Comparison of ENCODE assay signal across 28 mouse cellular contexts in the genomic region with DNA sequence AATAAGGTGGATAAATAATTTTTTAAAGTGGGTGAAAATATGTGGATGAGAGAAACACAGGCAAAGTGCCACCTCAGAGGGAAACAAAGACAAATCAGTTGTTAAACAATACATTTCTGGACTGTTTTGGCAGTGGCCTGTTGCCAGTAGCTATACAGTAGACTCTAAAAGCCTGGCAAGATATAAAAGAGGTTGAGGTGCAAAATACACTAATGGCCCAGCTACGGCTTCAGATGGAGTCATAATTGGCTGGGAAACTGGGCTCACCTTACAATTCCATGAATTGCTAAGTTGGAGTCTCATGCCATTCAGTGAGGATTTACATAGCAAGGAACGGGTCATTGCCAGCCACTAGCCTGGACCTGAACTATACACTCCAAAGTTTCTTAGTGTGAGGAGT.
DNase-seq lines count a peak whose midpoint lies in the region; ATAC-seq and TF ChIP-seq lines count a peak whose summit lies in the region.
"Had no signal": no experiment of that assay in that cellular context is flagged by ENCODE, and none has a peak within 500 bp of the region (broad histone marks: within the 10 kb centered on the region; RNA-seq: fewer than 3 reads in every experiment).

No protein-coding gene starts in this region.

- peaks cover 15% of the 10 kb centered on the region; the same call in 1 of the 2 replicates for H3K4me1 ChIP-seq in embryonic facial prominence, embryonic 14.5 days (ENCODE audit: control insufficient read depth, insufficient read depth, low read length)
- H3K4me1 ChIP-seq in embryonic facial prominence, embryonic 10.5 days: peaks cover 5% of the 10 kb centered on the region
- peaks cover 22% of the 10 kb centered on the region for H3K4me1 ChIP-seq in forebrain, embryonic 13.5 days
- H3K4me1 ChIP-seq in forebrain, embryonic 15.5 days: peaks cover 2% of the 10 kb centered on the region; the same call in 1 of the 2 replicates
- no peaks in the 10 kb centered on the region; the same call in 1 of the 2 replicates for H3K4me1 ChIP-seq in kidney, adult 2 months (ENCODE audit: control insufficient read depth, insufficient read depth, low read length)
- peaks cover 3% of the 10 kb centered on the region; the same call in 1 of the 2 replicates for H3K4me1 ChIP-seq in midbrain, embryonic 11.5 days (ENCODE audit: control insufficient read depth, insufficient read depth, low read length)
- no peaks in the 10 kb centered on the region for H3K4me1 ChIP-seq in midbrain, embryonic 15.5 days

- TF ChIP-seq CTCF in kidney, adult 2 months (conservative IDR thresholded peaks at IDR 0.05; ENCODE audit: insufficient read depth, insufficient read length, low read depth, low read length): no peak

- H3K4me3 ChIP-seq in embryonic facial prominence, embryonic 14.5 days (ENCODE audit: low read depth, low read length): no peak overlapping the region
- no peak overlapping the region for H3K4me3 ChIP-seq in embryonic facial prominence, embryonic 10.5 days
- H3K4me3 ChIP-seq in forebrain, embryonic 13.5 days: no peak overlapping the region
- H3K4me3 ChIP-seq in forebrain, embryonic 15.5 days: no peak overlapping the region
- H3K4me3 ChIP-seq in kidney, adult 2 months (ENCODE audit: insufficient read depth, low read depth, low read length): no peak overlapping the region
- H3K4me3 ChIP-seq in midbrain, embryonic 11.5 days (ENCODE audit: low read depth, low read length): no peak overlapping the region
- H3K4me3 ChIP-seq in midbrain, embryonic 15.5 days: no peak overlapping the region
- H3K4me3 ChIP-seq: embryonic facial prominence, embryonic 12.5 days; embryonic facial prominence, embryonic 15.5 days; erythroblast, embryonic 14.5 days; forebrain, embryonic 10.5 days had no signal

- H3K9me3 ChIP-seq in embryonic facial prominence, embryonic 14.5 days (ENCODE audit: control insufficient read depth, low read length): no peaks in the 10 kb centered on the region
- no peaks in the 10 kb centered on the region for H3K9me3 ChIP-seq in embryonic facial prominence, embryonic 10.5 days
- H3K9me3 ChIP-seq in forebrain, embryonic 13.5 days (replicated peaks): no peaks in the 10 kb centered on the region
- H3K9me3 ChIP-seq in forebrain, embryonic 15.5 days: no peaks in the 10 kb centered on the region
- H3K9me3 ChIP-seq in midbrain, embryonic 11.5 days (ENCODE audit: control insufficient read depth, low read length): no peaks in the 10 kb centered on the region
- no peaks in the 10 kb centered on the region for H3K9me3 ChIP-seq in midbrain, embryonic 15.5 days
- H3K9me3 ChIP-seq: embryonic facial prominence, embryonic 12.5 days; embryonic facial prominence, embryonic 15.5 days; forebrain, embryonic 10.5 days; G1E had no signal

- 59% methylated on average over 2 of the region's 2 CpGs for WGBS in embryonic facial prominence, embryonic 14.5 days
- WGBS in embryonic facial prominence, embryonic 10.5 days: 77% methylated on average over 2 of the region's 2 CpGs
- 20% methylated on average over 2 of the region's 2 CpGs for WGBS in forebrain, embryonic 13.5 days
- WGBS in forebrain, embryonic 15.5 days: 11% methylated on average over 2 of the region's 2 CpGs
- 70% methylated on average over 2 of the region's 2 CpGs for WGBS in kidney, adult 2 months
- 50% methylated on average over 2 of the region's 2 CpGs for WGBS in midbrain, embryonic 11.5 days
- 30% methylated on average over 2 of the region's 2 CpGs for WGBS in midbrain, embryonic 15.5 days

- ATAC-seq in embryonic facial prominence, embryonic 14.5 days (ENCODE audit: low read depth): peak; percentile 44; the same call in 1 of the 2 replicates
- ATAC-seq in forebrain, embryonic 13.5 days: peak; percentile 27; the same call in 1 of the 2 replicates
- no peak for ATAC-seq in forebrain, embryonic 15.5 days (replicated peaks)
- no peak for ATAC-seq in midbrain, embryonic 11.5 days (ENCODE audit: low FRiP score)
- ATAC-seq in midbrain, embryonic 15.5 days (replicated peaks): no peak
- ATAC-seq: activated CD4-positive, CD25-positive, alpha-beta regulatory T cell, adult 4 months; CD4-positive, CD25-positive, alpha-beta regulatory T cell, adult 4 months; Patski had no signal

- no peak overlapping the region for H3K9ac ChIP-seq in embryonic facial prominence, embryonic 14.5 days (ENCODE audit: low read depth, low read length)
- H3K9ac ChIP-seq in forebrain, embryonic 13.5 days: no peak overlapping the region
- H3K9ac ChIP-seq in forebrain, embryonic 15.5 days (replicated peaks): no peak overlapping the region
- no peak overlapping the region for H3K9ac ChIP-seq in midbrain, embryonic 11.5 days (ENCODE audit: low read length)
- H3K9ac ChIP-seq in midbrain, embryonic 15.5 days: no peak overlapping the region
- H3K9ac ChIP-seq: embryonic facial prominence, embryonic 12.5 days; embryonic facial prominence, embryonic 15.5 days had no signal

- H3K36me3 ChIP-seq in embryonic facial prominence, embryonic 14.5 days (ENCODE audit: control insufficient read depth, insufficient read depth, low read length): no peaks in the 10 kb centered on the region
- no peaks in the 10 kb centered on the region for H3K36me3 ChIP-seq in embryonic facial prominence, embryonic 10.5 days (replicated peaks)
- H3K36me3 ChIP-seq in forebrain, embryonic 13.5 days (ENCODE audit: poor library complexity, severe bottlenecking): no peaks in the 10 kb centered on the region
- no peaks in the 10 kb centered on the region for H3K36me3 ChIP-seq in forebrain, embryonic 15.5 days
- no peaks in the 10 kb centered on the region for H3K36me3 ChIP-seq in kidney, adult 2 months (ENCODE audit: control insufficient read depth, insufficient read depth, low read length)
- H3K36me3 ChIP-seq in midbrain, embryonic 11.5 days (ENCODE audit: control insufficient read depth, insufficient read depth, low read length): no peaks in the 10 kb centered on the region
- no peaks in the 10 kb centered on the region for H3K36me3 ChIP-seq in midbrain, embryonic 15.5 days (replicated peaks)
- H3K36me3 ChIP-seq: embryonic facial prominence, embryonic 12.5 days; embryonic facial prominence, embryonic 15.5 days had no signal

- peak; percentile 59 for DNase-seq in embryonic facial prominence, embryonic 14.5 days (ENCODE audit: low spot score)
- no peak for DNase-seq in embryonic facial prominence, embryonic 10.5 days (ENCODE audit: low spot score)
- DNase-seq in kidney, adult 2 months: peak; percentile 6
- DNase-seq in kidney, postnatal 4 days: no peak
- DNase-seq in midbrain, embryonic 11.5 days (ENCODE audit: low spot score, missing footprints): peak; percentile 81
- DNase-seq: adrenal gland, adult 8-10 months; adrenal gland, postnatal 14 days; adrenal gland, postnatal 36 days; B cell, adult 2 months; cerebellum, adult 11 months; cerebellum, adult 18-20 months; cerebellum, adult 8-10 months; cerebellum, adult 9-11 months; cerebellum, postnatal 14 days; cerebellum, postnatal 36 days; embryo, embryonic 11 days had no signal

- no peak for TF ChIP-seq POLR2A in kidney, adult 2 months (IDR thresholded peaks at IDR 0.05; ENCODE audit: low read depth, low read length)

- no peak overlapping the region for H3K4me2 ChIP-seq in embryonic facial prominence, embryonic 14.5 days (ENCODE audit: low read depth, low read length)
- no peak overlapping the region for H3K4me2 ChIP-seq in forebrain, embryonic 13.5 days
- no peak overlapping the region for H3K4me2 ChIP-seq in forebrain, embryonic 15.5 days (replicated peaks)
- H3K4me2 ChIP-seq in midbrain, embryonic 11.5 days: no peak overlapping the region
- no peak overlapping the region for H3K4me2 ChIP-seq in midbrain, embryonic 15.5 days
- H3K4me2 ChIP-seq: embryonic facial prominence, embryonic 12.5 days; embryonic facial prominence, embryonic 15.5 days had no signal

- H3K27ac ChIP-seq in embryonic facial prominence, embryonic 14.5 days (replicated peaks; ENCODE audit: low read depth, low read length): no peak overlapping the region
- no peak overlapping the region for H3K27ac ChIP-seq in embryonic facial prominence, embryonic 10.5 days (replicated peaks)
- no peak overlapping the region for H3K27ac ChIP-seq in forebrain, embryonic 13.5 days
- no peak overlapping the region for H3K27ac ChIP-seq in forebrain, embryonic 15.5 days (replicated peaks)
- H3K27ac ChIP-seq in kidney, adult 2 months (ENCODE audit: insufficient read depth, low read depth, low read length): no peak overlapping the region
- H3K27ac ChIP-seq in midbrain, embryonic 11.5 days (ENCODE audit: low read depth, low read length): no peak overlapping the region
- H3K27ac ChIP-seq in midbrain, embryonic 15.5 days: no peak overlapping the region
- H3K27ac ChIP-seq: embryonic facial prominence, embryonic 12.5 days; embryonic facial prominence, embryonic 15.5 days; forebrain, embryonic 10.5 days had no signal

- no peaks in the 10 kb centered on the region for H3K27me3 ChIP-seq in embryonic facial prominence, embryonic 14.5 days (replicated peaks; ENCODE audit: control insufficient read depth, insufficient read depth, low read length)
- H3K27me3 ChIP-seq in embryonic facial prominence, embryonic 10.5 days (replicated peaks; ENCODE audit: low read depth, poor library complexity, severe bottlenecking): no peaks in the 10 kb centered on the region
- H3K27me3 ChIP-seq in forebrain, embryonic 13.5 days: no peaks in the 10 kb centered on the region
- H3K27me3 ChIP-seq in forebrain, embryonic 15.5 days: no peaks in the 10 kb centered on the region
- H3K27me3 ChIP-seq in kidney, adult 2 months (replicated peaks; ENCODE audit: control insufficient read depth, insufficient read depth, low read length): no peaks in the 10 kb centered on the region
- H3K27me3 ChIP-seq in midbrain, embryonic 11.5 days (ENCODE audit: control insufficient read depth, insufficient read depth, low read length): no peaks in the 10 kb centered on the region
- no peaks in the 10 kb centered on the region for H3K27me3 ChIP-seq in midbrain, embryonic 15.5 days (replicated peaks)
- H3K27me3 ChIP-seq: CH12.LX; embryonic facial prominence, embryonic 12.5 days; embryonic facial prominence, embryonic 15.5 days; Patski had no signal

Comparison
In these comparisons a context has a peak if more than half of its experiments do, and no peak if none do; other contexts are left out.
1. ATAC-seq: peak in embryonic facial prominence, embryonic 14.5 days (single experiment) and forebrain, embryonic 13.5 days (single experiment); none in forebrain, embryonic 15.5 days (single experiment), midbrain, embryonic 11.5 days (single experiment) and midbrain, embryonic 15.5 days (single experiment).
2. DNase-seq: peak in embryonic facial prominence, embryonic 14.5 days (single experiment), kidney, adult 2 months (single experiment) and midbrain, embryonic 11.5 days (single experiment); none in embryonic facial prominence, embryonic 10.5 days (single experiment) and kidney, postnatal 4 days (0 of 2).